In the genomic region with DNA sequence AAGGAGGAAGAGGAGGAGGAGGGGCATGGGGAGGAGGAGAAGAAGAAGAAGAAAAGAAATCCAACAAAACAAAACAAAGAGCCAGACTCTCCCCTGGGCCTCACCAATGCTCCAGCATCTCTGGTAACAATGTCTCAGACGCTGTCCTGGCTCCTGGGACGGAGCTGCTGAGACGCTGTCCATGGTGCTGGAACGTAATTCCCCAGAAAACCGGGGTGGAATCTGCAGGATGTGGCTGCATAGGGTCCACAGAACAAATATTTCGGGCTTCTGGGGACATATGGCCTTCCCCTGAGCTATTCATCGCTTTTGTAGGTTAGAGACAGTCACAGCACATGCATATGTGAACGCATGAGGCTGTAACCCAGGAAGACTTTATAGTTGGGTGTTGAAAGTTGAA, we compare ENCODE assay signal across 12 mouse cellular contexts. TPM values are rescaled to one million over a fixed set of nuclear protein-coding genes. Genes with fewer than 3 reads are reported as not detected.
DNase-seq lines count a peak whose midpoint lies in the region; ATAC-seq lines count a peak whose summit lies in the region.
"Had no signal": no experiment of that assay in that cellular context is flagged by ENCODE, and none has a peak within 500 bp of the region (broad histone marks: within the 10 kb centered on the region; RNA-seq: fewer than 3 reads in every experiment).

No protein-coding gene starts in this region.

- H3K4me2 ChIP-seq in hindbrain, embryonic 16.5 days (ENCODE audit: low read length): no peak overlapping the region
- no peak overlapping the region for H3K4me2 ChIP-seq in neural tube, embryonic 15.5 days
- no peak overlapping the region for H3K4me2 ChIP-seq in intestine, embryonic 16.5 days (ENCODE audit: low read depth, low read length)

- 18% methylated on average over 8 of the region's 8 CpGs for WGBS in hindbrain, embryonic 10.5 days
- WGBS in hindbrain, embryonic 16.5 days: 22% methylated on average over 8 of the region's 8 CpGs
- WGBS in neural tube, embryonic 15.5 days: 21% methylated on average over 8 of the region's 8 CpGs
- 16% methylated on average over 8 of the region's 8 CpGs for WGBS in intestine, embryonic 16.5 days

- no peak overlapping the region for H3K4me3 ChIP-seq in hindbrain, embryonic 10.5 days
- no peak overlapping the region for H3K4me3 ChIP-seq in hindbrain, embryonic 16.5 days (ENCODE audit: low read length)
- H3K4me3 ChIP-seq in neural tube, embryonic 15.5 days (replicated peaks): no peak overlapping the region
- no peak overlapping the region for H3K4me3 ChIP-seq in intestine, embryonic 16.5 days (ENCODE audit: low read length)

- intact Hi-C loops in gastrocnemius, postnatal 36 days (cut with DNase I): no loop called here

- H3K36me3 ChIP-seq in hindbrain, embryonic 10.5 days: no peaks in the 10 kb centered on the region
- no peaks in the 10 kb centered on the region for H3K36me3 ChIP-seq in hindbrain, embryonic 16.5 days (ENCODE audit: control insufficient read depth, insufficient read depth, low read length)
- H3K36me3 ChIP-seq in neural tube, embryonic 15.5 days: no peaks in the 10 kb centered on the region
- no peaks in the 10 kb centered on the region for H3K36me3 ChIP-seq in intestine, embryonic 16.5 days (ENCODE audit: control insufficient read depth, insufficient read depth, low read length)

- no peak for ATAC-seq in hindbrain, embryonic 16.5 days
- ATAC-seq in neural tube, embryonic 15.5 days (ENCODE audit: low FRiP score): no peak
- no peak for ATAC-seq in intestine, embryonic 16.5 days

- peaks cover 13% of the 10 kb centered on the region for H3K27me3 ChIP-seq in hindbrain, embryonic 10.5 days (ENCODE audit: insufficient read depth, poor library complexity, severe bottlenecking)
- no peaks in the 10 kb centered on the region; the same call in 1 of the 2 replicates for H3K27me3 ChIP-seq in hindbrain, embryonic 16.5 days (replicated peaks; ENCODE audit: control insufficient read depth, insufficient read depth, low read length)
- H3K27me3 ChIP-seq in neural tube, embryonic 15.5 days (replicated peaks): peaks cover 3% of the 10 kb centered on the region; the same call in 1 of the 2 replicates
- peaks cover 4% of the 10 kb centered on the region; the same call in 1 of the 2 replicates for H3K27me3 ChIP-seq in intestine, embryonic 16.5 days (replicated peaks; ENCODE audit: control insufficient read depth, insufficient read depth, low read length)

- no peaks in the 10 kb centered on the region for H3K9me3 ChIP-seq in hindbrain, embryonic 10.5 days
- H3K9me3 ChIP-seq in hindbrain, embryonic 16.5 days (ENCODE audit: control insufficient read depth, low read length): no peaks in the 10 kb centered on the region
- no peaks in the 10 kb centered on the region for H3K9me3 ChIP-seq in neural tube, embryonic 15.5 days (replicated peaks)
- no peaks in the 10 kb centered on the region for H3K9me3 ChIP-seq in intestine, embryonic 16.5 days (ENCODE audit: control insufficient read depth, low read length)

- no peak overlapping the region for H3K27ac ChIP-seq in hindbrain, embryonic 10.5 days
- H3K27ac ChIP-seq in hindbrain, embryonic 16.5 days (ENCODE audit: low read depth, low read length): no peak overlapping the region
- H3K27ac ChIP-seq in neural tube, embryonic 15.5 days (replicated peaks): no peak overlapping the region
- H3K27ac ChIP-seq in intestine, embryonic 16.5 days (ENCODE audit: low read length): no peak overlapping the region

- DNase-seq in hindbrain, embryonic 10.5 days (ENCODE audit: low spot score): peak; percentile 61
- peak; percentile 54 for DNase-seq in neural tube, embryonic 10.5 days (ENCODE audit: extremely low spot score, low spot score)
- DNase-seq in embryo, embryonic 11.5 days (ENCODE audit: low read depth, low spot score): peak; percentile 60
- DNase-seq in testis, postnatal 10 days (ENCODE audit: low spot score): peak; percentile 77
- no peak for DNase-seq in gastrocnemius, postnatal 36 days
- DNase-seq: cerebellum, postnatal 25 days; layer of hippocampus, adult 9-11 months had no signal

- H3K9ac ChIP-seq in hindbrain, embryonic 16.5 days (ENCODE audit: low read depth, low read length): no peak overlapping the region
- H3K9ac ChIP-seq in neural tube, embryonic 15.5 days (replicated peaks): no peak overlapping the region
- no peak overlapping the region for H3K9ac ChIP-seq in intestine, embryonic 16.5 days (ENCODE audit: low read depth, low read length)

- no peaks in the 10 kb centered on the region for H3K4me1 ChIP-seq in hindbrain, embryonic 10.5 days (replicated peaks)
- H3K4me1 ChIP-seq in hindbrain, embryonic 16.5 days (ENCODE audit: control insufficient read depth, insufficient read depth, low read depth, low read length): no peaks in the 10 kb centered on the region
- no peaks in the 10 kb centered on the region for H3K4me1 ChIP-seq in neural tube, embryonic 15.5 days
- H3K4me1 ChIP-seq in intestine, embryonic 16.5 days (ENCODE audit: control insufficient read depth, insufficient read depth, low read length): no peaks in the 10 kb centered on the region

RNA-seq across cellular contexts. Expression of gene Prodh2, which starts 9.2 kb away (rescaled TPM):
- polyA plus RNA-seq in hindbrain, embryonic 10.5 days (2016; fragmentation: Nextera tagmentation; extraction: Ambion mirVana): 0.40 TPM in 1 of 2 replicates, not detected in the other
- not detected in 2 replicates for polyA plus RNA-seq in hindbrain, embryonic 16.5 days (2015; fragmentation: Nextera tagmentation; extraction: Ambion mirVana)
- polyA plus RNA-seq in neural tube, embryonic 15.5 days (2015; fragmentation: Nextera tagmentation; extraction: Ambion mirVana): 0.42 TPM in 1 of 2 replicates, not detected in the other
- total RNA-seq in gastrocnemius, postnatal 36 days (2021): not detected
- polyA plus RNA-seq in intestine, embryonic 16.5 days (2015; fragmentation: Nextera tagmentation; extraction: Ambion mirVana): 9.9 and 13.0 TPM in 2 replicates
- total RNA-seq: neutrophil, adult 5-6 weeks had no signal

RNA-seq across cellular contexts. Expression of gene Nphs1, which starts 26.1 kb away (rescaled TPM):
- 1.7 and 4.2 TPM in 2 replicates for polyA plus RNA-seq in hindbrain, embryonic 10.5 days (2016; fragmentation: Nextera tagmentation; extraction: Ambion mirVana)
- polyA plus RNA-seq in hindbrain, embryonic 16.5 days (2015; fragmentation: Nextera tagmentation; extraction: Ambion mirVana): 0.98 and 1.7 TPM in 2 replicates
- 0.14 and 0.23 TPM in 2 replicates for polyA plus RNA-seq in neural tube, embryonic 15.5 days (2015; fragmentation: Nextera tagmentation; extraction: Ambion mirVana)
- total RNA-seq in gastrocnemius, postnatal 36 days (2021): not detected
- 0.94 and 1.8 TPM in 2 replicates for polyA plus RNA-seq in intestine, embryonic 16.5 days (2015; fragmentation: Nextera tagmentation; extraction: Ambion mirVana)
- total RNA-seq: neutrophil, adult 5-6 weeks had no signal

RNA-seq across cellular contexts. Expression of gene Kirrel2, which starts 26.8 kb away (rescaled TPM):
- polyA plus RNA-seq in hindbrain, embryonic 10.5 days (2016; fragmentation: Nextera tagmentation; extraction: Ambion mirVana): 11.8 and 35.0 TPM in 2 replicates
- polyA plus RNA-seq in hindbrain, embryonic 16.5 days (2015; fragmentation: Nextera tagmentation; extraction: Ambion mirVana): 3.0 and 4.2 TPM in 2 replicates
- 0.15 and 0.36 TPM in 2 replicates for polyA plus RNA-seq in neural tube, embryonic 15.5 days (2015; fragmentation: Nextera tagmentation; extraction: Ambion mirVana)
- not detected for total RNA-seq in gastrocnemius, postnatal 36 days (2021)
- 1.0 and 1.1 TPM in 2 replicates for polyA plus RNA-seq in intestine, embryonic 16.5 days (2015; fragmentation: Nextera tagmentation; extraction: Ambion mirVana)
- total RNA-seq: granulocyte monocyte progenitor cell, adult 5-6 weeks; neutrophil, adult 5-6 weeks had no signal

RNA-seq across cellular contexts. Expression of gene Aplp1, which starts 38.9 kb away (rescaled TPM):
- 69.7 and 184 TPM in 2 replicates for polyA plus RNA-seq in hindbrain, embryonic 10.5 days (2016; fragmentation: Nextera tagmentation; extraction: Ambion mirVana)
- polyA plus RNA-seq in hindbrain, embryonic 16.5 days (2015; fragmentation: Nextera tagmentation; extraction: Ambion mirVana): 742 and 752 TPM in 2 replicates
- polyA plus RNA-seq in neural tube, embryonic 15.5 days (2015; fragmentation: Nextera tagmentation; extraction: Ambion mirVana): 577 and 709 TPM in 2 replicates
- 1 to 10 TPM in 1 of 2 experiments, under 1 TPM in 1; 0.62 to 1.0 TPM for total RNA-seq in gastrocnemius, postnatal 36 days (2021)
- polyA plus RNA-seq in intestine, embryonic 16.5 days (2015; fragmentation: Nextera tagmentation; extraction: Ambion mirVana): 32.4 and 33.3 TPM in 2 replicates
- total RNA-seq: granulocyte monocyte progenitor cell, adult 5-6 weeks; neutrophil, adult 5-6 weeks had no signal

RNA-seq across cellular contexts. Expression of gene Arhgap33, which starts 50.6 kb away (rescaled TPM):
- polyA plus RNA-seq in hindbrain, embryonic 10.5 days (2016; fragmentation: Nextera tagmentation; extraction: Ambion mirVana): 40.1 and 79.4 TPM in 2 replicates
- 94.8 and 134 TPM in 2 replicates for polyA plus RNA-seq in hindbrain, embryonic 16.5 days (2015; fragmentation: Nextera tagmentation; extraction: Ambion mirVana)
- 78.7 and 91.1 TPM in 2 replicates for polyA plus RNA-seq in neural tube, embryonic 15.5 days (2015; fragmentation: Nextera tagmentation; extraction: Ambion mirVana)
- total RNA-seq in gastrocnemius, postnatal 36 days (2021): 1 to 10 TPM in 1 of 2 experiments, under 1 TPM in 1; 0.49 to 1.0 TPM
- polyA plus RNA-seq in intestine, embryonic 16.5 days (2015; fragmentation: Nextera tagmentation; extraction: Ambion mirVana): 5.6 and 6.4 TPM in 2 replicates

Comparison
In these comparisons a context has a peak if more than half of its experiments do, and no peak if none do; other contexts are left out.
1. DNase-seq: peak in hindbrain, embryonic 10.5 days (single experiment), neural tube, embryonic 10.5 days (single experiment), embryo, embryonic 11.5 days (single experiment) and testis, postnatal 10 days (single experiment); none in gastrocnemius, postnatal 36 days (0 of 2).